Mouse (Mus musculus): Measurements from ENCODE around the gene Spef2. TPM values are rescaled to one million over a fixed set of nuclear protein-coding genes. Genes with fewer than 3 reads are reported as not detected.

Spef2 gene
- polyA plus RNA-seq, 1 experiment: not detected

DNA sequence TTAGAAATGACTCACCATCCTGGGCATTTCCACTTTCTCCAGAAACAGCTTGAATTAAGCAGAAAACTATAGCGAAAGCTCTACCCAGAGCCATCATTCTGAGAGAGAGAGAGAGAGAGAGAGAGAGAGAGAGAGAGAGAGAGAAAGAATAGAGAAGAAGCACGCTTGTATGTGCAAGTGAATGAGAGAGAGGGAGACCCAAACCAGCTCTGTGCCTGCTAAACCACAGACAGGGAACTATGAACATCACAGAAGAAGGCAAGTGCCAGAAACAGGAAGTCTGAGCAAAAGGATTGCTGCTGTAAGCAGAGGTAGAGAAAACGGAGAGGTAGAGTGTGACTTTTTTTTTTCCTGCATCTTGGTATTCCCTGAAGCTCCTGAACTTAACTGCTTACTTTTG, 219.0 kb downstream of the Spef2 start:
- Histone ChIP-seq H3K36me3 (ENCODE audit: control insufficient read depth, insufficient read depth) (no peaks in the 10 kb centered on the region), H3K4me3 (no peak overlapping the region), H3K4me2 (ENCODE audit: low read depth) (no peak overlapping the region), H3K27me3 (ENCODE audit: control insufficient read depth, insufficient read depth, insufficient read length) (no peaks in the 10 kb centered on the region), H3ac (ENCODE audit: control insufficient read depth, insufficient read length) (no peak overlapping the region), H3K79me2 (ENCODE audit: control insufficient read depth, insufficient read depth) (no peaks in the 10 kb centered on the region)
- no peak for TF ChIP-seq MYOD1 (IDR thresholded peaks at IDR 0.05; ENCODE audit: control insufficient read depth in 1 of 3, insufficient read length in 2 of 3, low read depth in 2 of 3)
- TF ChIP-seq POLR2AphosphoS2 (IDR thresholded peaks at IDR 0.05; ENCODE audit: insufficient read length, low read depth): no peak
- TF ChIP-seq E2F4 (IDR thresholded peaks at IDR 0.05; ENCODE audit: insufficient read depth): no peak
- TF ChIP-seq MAX (IDR thresholded peaks at IDR 0.05; ENCODE audit: low read depth): no peak
- no peak for TF ChIP-seq CEBPB (IDR thresholded peaks at IDR 0.05; ENCODE audit: insufficient read depth, poor library complexity, severe bottlenecking)
- TF ChIP-seq SRF (IDR thresholded peaks at IDR 0.05; ENCODE audit: control insufficient read depth, insufficient read length, low read depth): no peak
- TF ChIP-seq MYOG (IDR thresholded peaks at IDR 0.05; ENCODE audit: control insufficient read depth in 1 of 3, insufficient read depth in 1 of 3, insufficient read length in 2 of 3, low read depth in 2 of 3): no peak
- TF ChIP-seq TCF12 (IDR thresholded peaks at IDR 0.05; ENCODE audit: insufficient read depth, poor library complexity, severe bottlenecking): no peak
- no peak for TF ChIP-seq TCF3 (IDR thresholded peaks at IDR 0.05; ENCODE audit: insufficient read length, low read depth)
- no peak for TF ChIP-seq POLR2A (IDR thresholded peaks at IDR 0.05; ENCODE audit: insufficient read length, low read depth)
- TF ChIP-seq USF1 (IDR thresholded peaks at IDR 0.05; ENCODE audit: low read depth): no peak
- no peak for TF ChIP-seq REST (IDR thresholded peaks at IDR 0.05; ENCODE audit: insufficient read depth, insufficient read length)

Other genes with a start within 250 kb of the Spef2 start
- not detected for gene Il7r, start 218.7 kb downstream of the Spef2 start, polyA plus RNA-seq (2012; fragmentation: generic; extraction: Trizol)

All from myocyte (in vitro differentiated cells).